Mouse (Mus musculus): Measurements from ENCODE around the gene BC003965. TPM values are rescaled to one million over a fixed set of nuclear protein-coding genes. Genes with fewer than 3 reads are reported as not detected.
A peak's percentile ranks its signal among the peaks of the same experiment; 100 is the strongest.

Gene BC003965
- total RNA-seq (2021), result 10 to 100 TPM; 18.4 to 18.8 TPM

DNA sequence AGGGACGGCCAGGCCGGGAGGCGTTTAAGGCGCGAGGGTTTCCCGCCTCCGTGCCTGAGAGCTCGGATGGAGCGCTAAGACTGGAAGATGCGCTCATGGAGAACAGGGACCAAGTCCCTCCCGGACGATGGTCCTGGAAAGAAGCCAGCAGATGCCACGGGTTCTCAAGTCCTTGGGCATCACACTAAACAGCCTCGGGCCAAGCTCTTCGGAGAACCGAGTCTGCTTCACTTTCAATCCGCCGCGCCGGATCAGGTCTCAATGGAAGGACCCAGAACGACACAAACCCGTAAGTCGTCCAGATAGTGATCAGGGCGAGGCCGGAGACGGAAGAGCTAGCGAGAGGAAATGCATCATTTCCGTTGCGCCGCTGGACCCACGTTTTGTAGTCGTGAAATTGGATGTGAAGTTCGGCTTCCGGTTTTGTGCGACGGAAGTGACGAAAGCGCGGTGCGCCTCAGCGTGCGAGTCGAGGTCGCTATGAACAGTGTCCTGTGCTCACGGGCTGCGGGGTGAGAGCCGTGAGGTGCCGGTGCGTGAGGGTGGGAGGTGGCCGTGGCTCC lies at the start of gene BC003965:
Gene BC003965 (plus strand): TSS at position 426 of the 563 bp plus-strand sequence.
- intact Hi-C loops (cut with DNase I), result loop anchor here (5.0 kb wide), 1 partner anchor 72 kb away; no protein-coding TSS in a partner anchor
- peak; percentile 98 to 100 for DNase-seq

DNA sequence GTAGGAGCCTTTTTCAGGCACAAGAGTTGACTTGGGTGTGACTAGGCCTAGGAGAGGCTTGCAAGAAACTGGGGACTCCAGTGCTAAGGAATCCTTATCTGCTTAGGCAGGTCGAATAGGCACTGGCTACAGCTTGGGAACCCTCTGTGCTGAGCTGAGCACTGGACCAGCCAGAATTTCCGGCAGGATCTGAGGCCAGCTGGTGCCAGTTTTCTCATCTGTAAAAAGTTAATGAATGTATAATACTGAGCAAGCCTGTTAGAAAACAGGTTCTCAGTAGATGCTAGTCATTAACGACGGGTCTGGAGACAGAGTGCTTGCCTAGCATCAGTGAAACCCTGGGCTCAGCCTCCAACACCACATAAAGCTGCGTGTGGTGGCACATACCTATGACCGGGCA lies 48.7 kb upstream of the BC003965 start:
- DNase-seq, result no peak
- intact Hi-C loops (cut with DNase I), result no loop called here

GRCm38 (mm10) chr17:25138803-25139202 lies 45.6 kb upstream of the BC003965 start:
- intact Hi-C loops (cut with DNase I), result no loop called here
- no peak for DNase-seq

- intact Hi-C loops (cut with DNase I), result no loop called here
- DNase-seq, result peak in 1 of 2 experiments; percentile 25
Observed at GRCm38 (mm10) chr17:25139960-25140359, 44.4 kb upstream of the BC003965 start.

DNA sequence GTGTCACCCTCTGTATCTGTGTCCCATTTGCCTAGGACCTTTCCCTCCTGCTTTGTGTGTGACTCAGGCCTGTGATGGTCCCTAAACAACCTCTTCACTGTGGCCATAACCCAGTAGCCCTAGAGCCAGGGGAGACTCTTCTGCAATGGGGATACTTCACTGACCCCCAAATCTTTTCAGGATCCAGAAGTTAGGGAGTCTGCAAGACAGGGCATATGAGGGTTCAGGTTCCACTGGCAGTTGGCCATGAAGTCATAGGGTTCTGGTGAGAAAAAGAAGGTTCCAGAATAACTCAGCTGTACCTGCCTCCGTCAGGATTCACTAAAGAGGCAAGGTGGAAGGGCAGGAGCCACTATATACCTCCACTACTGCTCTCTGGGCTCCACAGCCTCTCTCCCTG lies 22.2 kb upstream of the BC003965 start, which contains the start of gene Ccdc154:
Gene Ccdc154 (plus strand): TSS at position 301 of the 400 bp plus-strand sequence.
- intact Hi-C loops (cut with DNase I), result no loop called here
- DNase-seq, result no peak

DNA sequence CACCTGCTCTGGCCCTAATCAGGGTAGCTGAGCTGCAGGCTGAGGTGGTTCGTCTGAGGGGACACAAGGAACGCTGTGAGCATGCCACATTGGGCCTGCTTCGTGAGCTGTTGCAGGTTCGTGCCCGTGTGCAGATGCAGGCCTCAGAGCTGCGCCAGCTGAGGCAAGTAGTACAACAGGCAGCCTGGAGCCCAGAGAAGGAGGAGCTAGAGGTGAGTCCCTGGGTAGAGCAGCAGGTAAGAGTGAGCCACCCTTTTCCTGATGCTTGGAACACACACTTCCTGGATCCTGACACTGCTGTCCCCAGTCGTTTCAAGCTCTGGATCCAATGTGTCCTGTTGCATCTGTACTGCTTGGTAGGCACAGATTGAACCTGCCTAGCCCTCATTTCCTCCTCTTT lies 21.0 kb upstream of the BC003965 start:
- intact Hi-C loops (cut with DNase I), result no loop called here
- no peak for DNase-seq

DNA sequence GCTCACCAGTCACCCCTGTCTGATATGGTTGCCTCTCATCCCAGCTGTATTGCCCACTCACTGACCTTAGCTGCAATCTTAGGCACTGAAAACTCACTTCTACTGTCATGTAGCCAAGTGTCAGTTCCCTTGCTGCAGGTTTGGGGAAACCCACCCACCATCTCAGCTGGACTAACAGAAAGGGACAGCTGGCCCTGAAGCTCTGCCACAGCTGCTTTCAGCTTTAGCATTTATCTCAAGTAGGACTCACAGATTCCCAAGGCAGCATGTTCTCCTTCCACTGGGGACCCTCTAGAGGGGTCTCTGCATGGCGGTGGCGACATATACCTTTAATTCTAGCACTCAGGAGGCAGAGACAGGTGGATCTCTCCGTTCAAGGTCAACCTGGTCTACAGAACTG lies 19.6 kb upstream of the BC003965 start:
- no peak for DNase-seq
- intact Hi-C loops (cut with DNase I), result no loop called here

GRCm38 (mm10) chr17:25165970-25166671 lies 18.2 kb upstream of the BC003965 start:
- no peak for DNase-seq
- intact Hi-C loops (cut with DNase I), result no loop called here

DNA sequence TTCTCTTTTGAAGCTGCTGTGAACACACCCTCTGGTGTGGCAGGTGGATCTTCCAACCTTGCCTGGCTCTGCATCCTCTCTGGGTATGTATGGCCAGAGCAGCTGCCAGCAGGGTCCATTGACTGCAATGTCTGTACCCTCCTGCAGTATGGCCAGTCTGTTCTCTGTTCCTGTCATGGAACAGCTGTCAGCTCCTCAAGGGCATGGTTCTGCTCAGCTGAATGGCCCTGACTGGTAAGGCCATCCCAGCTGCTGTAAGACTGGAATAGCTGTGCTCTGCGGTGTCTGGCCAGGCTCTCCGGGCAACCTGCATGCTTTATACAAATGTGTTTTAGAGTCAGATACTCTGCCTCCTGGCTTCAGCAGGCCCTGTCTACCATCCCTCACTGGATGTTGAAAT lies 14.6 kb upstream of the BC003965 start:
- intact Hi-C loops (cut with DNase I), result no loop called here
- DNase-seq, result no peak

- DNase-seq, result no peak
- intact Hi-C loops (cut with DNase I), result no loop called here
Observed at GRCm38 (mm10) chr17:25172558-25172957, 11.8 kb upstream of the BC003965 start.

DNA sequence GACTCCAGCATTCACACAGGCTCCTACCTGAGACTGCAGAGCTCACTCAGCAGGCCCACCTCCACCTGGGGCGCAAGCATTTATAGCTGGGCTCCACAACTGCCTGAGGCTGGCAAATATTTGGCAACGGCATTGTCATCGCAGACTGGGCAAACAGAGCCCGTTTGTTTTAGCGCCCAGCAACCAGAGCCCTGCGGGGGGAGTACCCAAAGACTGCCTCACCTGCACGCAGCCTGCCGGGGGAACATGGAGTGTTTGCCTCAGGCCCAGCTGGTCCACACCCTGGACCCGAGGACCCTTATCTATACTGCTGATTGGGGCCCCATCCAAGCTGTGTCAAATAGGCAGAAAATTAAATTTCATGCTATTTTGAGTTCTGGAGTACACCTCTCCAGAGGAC lies 8.9 kb upstream of the BC003965 start, which contains the start of gene Gm38655:
Gene Gm38655 (minus strand): TSS at position 61 of the 400 bp plus-strand sequence.
- intact Hi-C loops (cut with DNase I), result no loop called here
- no peak for DNase-seq

- peak in 1 of 2 experiments; percentile 9 for DNase-seq
- intact Hi-C loops (cut with DNase I), result loop anchor here (5.0 kb wide), 1 partner anchor 71 kb away; no protein-coding TSS in a partner anchor
Observed at GRCm38 (mm10) chr17:25183232-25183631, 1.1 kb upstream of the BC003965 start.

GRCm38 (mm10) chr17:25184961-25185360 lies 607 bp downstream of the BC003965 start:
- intact Hi-C loops (cut with DNase I), result loop anchor here (5.0 kb wide), 1 partner anchor 73 kb away; no protein-coding TSS in a partner anchor
- DNase-seq, result no peak

- intact Hi-C loops (cut with DNase I), result loop anchor here (2.0 kb wide), 1 partner anchor 87 kb away; the partner anchor contains the start of gene Ube2i
- no peak for DNase-seq
Observed at GRCm38 (mm10) chr17:25187784-25188149, 3.4 kb downstream of the BC003965 start.

DNA sequence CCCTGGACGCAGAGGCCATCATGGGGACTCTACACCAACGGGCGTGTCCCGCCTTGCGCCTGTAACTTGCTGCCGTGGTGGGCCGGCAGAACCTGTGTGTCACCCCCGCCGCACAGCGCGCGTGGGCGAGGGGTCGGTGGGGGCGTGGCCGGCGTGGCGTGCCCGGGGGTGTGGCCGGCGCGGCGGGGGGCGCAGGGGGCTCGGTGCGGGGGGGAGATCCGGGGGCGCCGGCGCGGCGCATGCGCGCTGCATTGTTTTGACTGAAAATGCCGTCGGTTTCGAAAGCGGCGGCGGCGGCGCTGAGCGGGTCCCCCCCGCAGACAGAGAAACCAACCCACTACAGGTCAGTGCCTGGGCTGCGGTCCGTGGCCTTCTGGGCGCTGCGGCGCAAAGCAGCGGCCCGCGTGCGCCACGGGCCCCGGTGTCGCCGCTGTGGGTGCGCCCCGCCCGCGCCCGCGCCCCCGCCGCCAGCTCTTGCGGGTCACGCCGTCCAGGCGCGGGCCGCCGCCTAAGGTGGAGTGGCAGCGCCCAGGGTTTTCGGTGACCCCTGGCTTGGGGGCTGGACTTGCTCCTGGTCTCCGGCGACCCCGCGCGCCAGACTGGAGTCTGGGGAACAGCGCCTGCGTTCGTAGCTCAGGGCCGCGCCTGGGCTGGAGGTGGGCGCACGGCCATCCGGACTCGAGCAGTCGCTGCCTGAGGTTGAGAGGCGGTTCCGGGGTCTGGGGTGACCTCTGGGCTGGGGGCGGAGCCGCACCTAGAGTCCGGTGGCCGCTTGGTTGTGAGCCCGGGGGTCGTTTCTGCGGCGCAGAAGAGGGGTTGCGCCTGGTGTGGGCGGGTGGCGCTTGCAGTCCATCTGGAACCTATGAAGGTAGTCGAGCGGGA lies 4.0 kb downstream of the BC003965 start, which contains the start of gene Unkl:
Gene Unkl (plus strand): TSS at position 248 of the 882 bp plus-strand sequence.
- peak; percentile 80 to 84 for DNase-seq
- intact Hi-C loops (cut with DNase I), result loop anchor here (2.0 kb wide), 1 partner anchor 86 kb away; the partner anchor contains the start of gene Ube2i

GRCm38 (mm10) chr17:25189091-25189490 lies 4.7 kb downstream of the BC003965 start:
- no peak for DNase-seq
- intact Hi-C loops (cut with DNase I), result loop anchor here (2.0 kb wide), 1 partner anchor 86 kb away; the partner anchor contains the start of gene Ube2i

GRCm38 (mm10) chr17:25202401-25202800 lies 18.0 kb downstream of the BC003965 start:
- intact Hi-C loops (cut with DNase I), result no loop called here
- no peak for DNase-seq

GRCm38 (mm10) chr17:25210006-25210405 lies 25.7 kb downstream of the BC003965 start:
- no peak for DNase-seq
- intact Hi-C loops (cut with DNase I), result no loop called here

- intact Hi-C loops (cut with DNase I), result no loop called here
Observed at GRCm38 (mm10) chr17:25210680-25211466, 26.5 kb downstream of the BC003965 start.

GRCm38 (mm10) chr17:25211705-25212104 lies 27.4 kb downstream of the BC003965 start:
- intact Hi-C loops (cut with DNase I), result no loop called here
- DNase-seq, result no peak

More at GRCm38 (mm10) chr17:25210680-25211466, 26.5 kb downstream of the BC003965 start:
- DNase-seq, result peak; percentile 43 to 48
